Mouse (Mus musculus): ENCODE data around the gene C2cd4d.

- TF ChIP-seq CTCF (IDR thresholded peaks at IDR 0.05) = no peak
- TF ChIP-seq EP300 (IDR thresholded peaks at IDR 0.05) = peak; percentile 73
These were observed 43.3 kb downstream of the C2cd4d start for GRCm38 (mm10) chr3:94405561-94405960.

Measured in lung, postnatal 0 days (tissue).